Mouse (Mus musculus): ENCODE measurements around the gene Guf1. TPM values are rescaled to one million over a fixed set of nuclear protein-coding genes. Genes with fewer than 3 reads are reported as not detected.

The Guf1 gene
- polyA plus RNA-seq, 1 experiment from 2014 or later = 38.6 TPM

GRCm38 (mm10) chr5:69541680-69542079 lies 15.0 kb upstream of the Guf1 start:
- H3K27ac ChIP-seq (replicated peaks in 1 of 2; ENCODE audit: control insufficient read depth in 1 of 2, insufficient read depth in 1 of 2, low read depth in 2 of 2, low read length in 2 of 2) = no peak overlapping the region; a peak in 1 of 4 replicates
- H3K9ac ChIP-seq (ENCODE audit: low read length) = no peak overlapping the region
- H3K4me3 ChIP-seq (ENCODE audit: control insufficient read depth in 1 of 2, insufficient read depth in 1 of 2, low read depth in 1 of 2, low read length in 2 of 2) = no peak overlapping the region
- no peaks in the 10 kb centered on the region for H3K9me3 ChIP-seq (ENCODE audit: control insufficient read depth, low read length)
- H3K36me3 ChIP-seq (ENCODE audit: control insufficient read depth, insufficient read depth, low read length) = no peaks in the 10 kb centered on the region
- H3K27me3 ChIP-seq (ENCODE audit: control insufficient read depth, insufficient read depth, low read length) = no peaks in the 10 kb centered on the region
- H3K4me1 ChIP-seq (ENCODE audit: control insufficient read depth in 2 of 2, insufficient read depth in 2 of 2, low read length in 2 of 2) = peaks cover 0 to 11% of the 10 kb centered on the region in 2 experiments; a peak in 2 of 4 replicates
- 71% methylated on average over 1 of the region's 1 CpGs for WGBS
- no peak for ATAC-seq (ENCODE audit: insufficient number of reproducible peaks, insufficient read depth, low FRiP score, low read depth)
- H3K4me2 ChIP-seq (ENCODE audit: low read length) = peak overlapping the region; percentile 55

GRCm38 (mm10) chr5:69542489-69542888 lies 14.2 kb upstream of the Guf1 start, which contains the start of gene Yipf7:
TSS of gene Yipf7 (minus strand) at chr5:69542648.
- Histone ChIP-seq H3K27me3 (ENCODE audit: control insufficient read depth, insufficient read depth, low read length) (no peaks in the 10 kb centered on the region), H3K9me3 (ENCODE audit: control insufficient read depth, low read length) (no peaks in the 10 kb centered on the region), H3K4me2 (ENCODE audit: low read length) (peak within 1 kb of the TSS; percentile 55), H3K4me3 (ENCODE audit: control insufficient read depth in 1 of 2, insufficient read depth in 1 of 2, low read depth in 1 of 2, low read length in 2 of 2) (no peak within 1 kb of the TSS), H3K27ac (replicated peaks in 1 of 2; ENCODE audit: control insufficient read depth in 1 of 2, insufficient read depth in 1 of 2, low read depth in 2 of 2, low read length in 2 of 2) (peak within 1 kb of the TSS; percentile 51 to 72; a peak in 3 of 4 replicates), H3K4me1 (ENCODE audit: control insufficient read depth in 2 of 2, insufficient read depth in 2 of 2, low read length in 2 of 2) (peaks cover 0 to 11% of the 10 kb centered on the region in 2 experiments; a peak in 2 of 4 replicates), H3K9ac (ENCODE audit: low read length) (peak within 1 kb of the TSS; percentile 41; the same call in 1 of the 2 replicates), H3K36me3 (ENCODE audit: control insufficient read depth, insufficient read depth, low read length) (no peaks in the 10 kb centered on the region)
- ATAC-seq (ENCODE audit: insufficient number of reproducible peaks, insufficient read depth, low FRiP score, low read depth) = no peak
- WGBS = 28% methylated on average over 4 of the region's 4 CpGs

- Histone ChIP-seq H3K9me3 (ENCODE audit: control insufficient read depth, low read length) (no peaks in the 10 kb centered on the region), H3K9ac (ENCODE audit: low read length) (peak overlapping the region; percentile 84), H3K4me1 (ENCODE audit: control insufficient read depth in 2 of 2, insufficient read depth in 2 of 2, low read length in 2 of 2) (peaks cover 0 to 5% of the 10 kb centered on the region in 2 experiments; a peak in 3 of 4 replicates), H3K4me2 (ENCODE audit: low read length) (peak overlapping the region; percentile 75), H3K36me3 (ENCODE audit: control insufficient read depth, insufficient read depth, low read length) (peaks cover 37% of the 10 kb centered on the region), H3K4me3 (ENCODE audit: control insufficient read depth in 1 of 2, insufficient read depth in 1 of 2, low read depth in 1 of 2, low read length in 2 of 2) (peak overlapping the region; percentile 64 to 99), H3K27me3 (ENCODE audit: control insufficient read depth, insufficient read depth, low read length) (no peaks in the 10 kb centered on the region), H3K27ac (replicated peaks in 1 of 2; ENCODE audit: control insufficient read depth in 1 of 2, insufficient read depth in 1 of 2, low read depth in 2 of 2, low read length in 2 of 2) (peak overlapping the region; percentile 79 to 85)
- WGBS = 10% methylated on average over 16 of the region's 16 CpGs
- no peak for ATAC-seq (ENCODE audit: insufficient number of reproducible peaks, insufficient read depth, low FRiP score, low read depth)
Observed at GRCm38 (mm10) chr5:69557404-69557935, 747 bp downstream of the Guf1 start.

DNA sequence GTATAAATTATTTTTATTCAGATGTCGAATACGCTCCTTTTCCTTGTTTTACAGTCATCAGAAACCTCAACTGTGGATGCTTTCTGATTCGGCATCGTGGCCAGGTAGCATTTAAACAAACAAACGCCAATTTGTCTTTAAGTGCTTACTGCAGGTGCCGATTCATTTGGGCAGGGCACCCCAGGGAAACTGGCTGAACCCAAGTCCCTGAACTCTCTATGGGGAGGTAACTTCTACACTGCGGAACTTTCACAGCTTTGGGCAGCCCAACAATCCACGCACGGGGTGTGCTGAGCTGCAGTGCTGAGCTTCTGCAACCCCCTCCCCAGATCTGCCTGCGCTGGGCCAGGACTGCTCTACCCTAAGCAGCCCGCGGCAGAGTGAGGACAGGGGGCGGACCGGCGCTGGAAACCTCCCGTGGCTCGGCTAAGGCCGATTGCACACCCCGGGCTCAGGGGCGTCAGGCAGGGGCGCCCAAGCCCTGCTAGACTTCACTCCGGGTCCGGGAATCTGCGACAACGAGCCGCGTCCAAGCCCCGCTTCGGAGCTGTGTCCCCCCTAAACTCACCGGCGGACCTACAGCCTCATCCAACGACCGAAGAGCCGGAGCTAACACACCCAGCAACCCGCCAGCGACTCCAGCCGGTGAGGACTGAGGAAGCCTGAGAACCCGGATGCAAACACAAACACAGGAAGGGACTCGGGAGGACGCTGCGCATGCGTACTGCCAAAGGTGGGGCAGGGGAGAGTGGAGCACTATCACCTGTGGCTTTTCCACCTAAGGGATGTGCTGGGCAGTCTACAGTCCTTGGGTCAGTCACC lies 35.1 kb downstream of the Guf1 start, which contains the start of gene Gnpda2:
Gene Gnpda2 (minus strand): TSS at position 701 of the 822 bp plus-strand sequence.
- WGBS = 4% methylated on average over 42 of the region's 42 CpGs

GRCm38 (mm10) chr5:69601027-69601426 lies 44.3 kb downstream of the Guf1 start:
- ATAC-seq (ENCODE audit: insufficient number of reproducible peaks, insufficient read depth, low FRiP score, low read depth) = no peak
- Histone ChIP-seq H3K27ac (replicated peaks in 1 of 2; ENCODE audit: control insufficient read depth in 1 of 2, insufficient read depth in 1 of 2, low read depth in 2 of 2, low read length in 2 of 2) (no peak overlapping the region), H3K4me1 (ENCODE audit: control insufficient read depth in 2 of 2, insufficient read depth in 2 of 2, low read length in 2 of 2) (no peaks in the 10 kb centered on the region), H3K27me3 (ENCODE audit: control insufficient read depth, insufficient read depth, low read length) (no peaks in the 10 kb centered on the region), H3K4me3 (ENCODE audit: control insufficient read depth in 1 of 2, insufficient read depth in 1 of 2, low read depth in 1 of 2, low read length in 2 of 2) (no peak overlapping the region), H3K9ac (ENCODE audit: low read length) (no peak overlapping the region), H3K4me2 (ENCODE audit: low read length) (no peak overlapping the region), H3K9me3 (ENCODE audit: control insufficient read depth, low read length) (no peaks in the 10 kb centered on the region), H3K36me3 (ENCODE audit: control insufficient read depth, insufficient read depth, low read length) (no peaks in the 10 kb centered on the region)

More for the DNA sequence above, 35.1 kb downstream of the Guf1 start, which contains the start of gene Gnpda2:
- peaks cover 22% of the 10 kb centered on the region for H3K36me3 ChIP-seq (ENCODE audit: control insufficient read depth, insufficient read depth, low read length)
- H3K9me3 ChIP-seq (ENCODE audit: control insufficient read depth, low read length) = no peaks in the 10 kb centered on the region
- ATAC-seq (ENCODE audit: insufficient number of reproducible peaks, insufficient read depth, low FRiP score, low read depth) = peak; percentile 85
- peaks cover 0 to 7% of the 10 kb centered on the region in 2 experiments; a peak in 2 of 4 replicates for H3K4me1 ChIP-seq (ENCODE audit: control insufficient read depth in 2 of 2, insufficient read depth in 2 of 2, low read length in 2 of 2)
- peak within 1 kb of the TSS; percentile 68 to 71 for H3K27ac ChIP-seq (replicated peaks in 1 of 2; ENCODE audit: control insufficient read depth in 1 of 2, insufficient read depth in 1 of 2, low read depth in 2 of 2, low read length in 2 of 2)
- peak within 1 kb of the TSS; percentile 72 to 89 for H3K4me3 ChIP-seq (ENCODE audit: control insufficient read depth in 1 of 2, insufficient read depth in 1 of 2, low read depth in 1 of 2, low read length in 2 of 2)
- peak within 1 kb of the TSS; percentile 84 for H3K4me2 ChIP-seq (ENCODE audit: low read length)
- H3K9ac ChIP-seq (ENCODE audit: low read length) = peak within 1 kb of the TSS; percentile 89
- no peaks in the 10 kb centered on the region for H3K27me3 ChIP-seq (ENCODE audit: control insufficient read depth, insufficient read depth, low read length)

DNA sequence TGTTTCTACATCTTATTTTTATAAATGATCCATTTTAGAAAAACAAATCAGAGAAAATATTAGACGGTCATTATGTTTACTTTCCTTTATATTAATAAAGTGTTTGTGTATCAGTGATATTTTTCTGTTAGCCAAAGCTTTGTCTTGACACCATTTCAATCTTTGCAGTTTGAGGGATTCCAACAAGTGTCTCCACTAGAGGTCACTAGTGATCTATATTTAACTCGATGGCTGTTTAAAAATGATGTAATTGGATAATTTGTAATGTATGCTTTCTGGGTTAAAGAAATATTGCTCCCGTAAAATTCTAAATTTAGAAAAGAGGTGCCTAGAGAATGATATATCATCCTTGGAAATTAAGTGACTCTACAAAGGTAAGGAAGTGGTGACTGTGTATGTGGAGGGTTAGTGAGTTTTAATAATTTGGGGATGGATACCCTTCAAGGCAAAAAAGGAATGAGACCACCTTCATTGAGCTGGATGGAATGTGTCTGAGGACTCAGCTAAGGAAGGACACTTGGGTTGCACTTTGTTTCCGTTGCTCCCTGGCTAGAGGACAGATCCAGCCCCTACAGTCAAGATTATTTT lies 56.6 kb downstream of the Guf1 start:
- no peaks in the 10 kb centered on the region for H3K4me1 ChIP-seq (ENCODE audit: control insufficient read depth in 2 of 2, insufficient read depth in 2 of 2, low read length in 2 of 2)
- H3K4me3 ChIP-seq (ENCODE audit: control insufficient read depth in 1 of 2, insufficient read depth in 1 of 2, low read depth in 1 of 2, low read length in 2 of 2) = no peak overlapping the region
- no peak overlapping the region for H3K27ac ChIP-seq (replicated peaks in 1 of 2; ENCODE audit: control insufficient read depth in 1 of 2, insufficient read depth in 1 of 2, low read depth in 2 of 2, low read length in 2 of 2)
- ATAC-seq (ENCODE audit: insufficient number of reproducible peaks, insufficient read depth, low FRiP score, low read depth) = no peak
- 19% methylated on average over 4 of the region's 4 CpGs for WGBS
- H3K4me2 ChIP-seq (ENCODE audit: low read length) = no peak overlapping the region
- H3K9me3 ChIP-seq (ENCODE audit: control insufficient read depth, low read length) = no peaks in the 10 kb centered on the region
- H3K9ac ChIP-seq (ENCODE audit: low read length) = no peak overlapping the region
- no peaks in the 10 kb centered on the region for H3K27me3 ChIP-seq (ENCODE audit: control insufficient read depth, insufficient read depth, low read length)
- no peaks in the 10 kb centered on the region for H3K36me3 ChIP-seq (ENCODE audit: control insufficient read depth, insufficient read depth, low read length)

DNA sequence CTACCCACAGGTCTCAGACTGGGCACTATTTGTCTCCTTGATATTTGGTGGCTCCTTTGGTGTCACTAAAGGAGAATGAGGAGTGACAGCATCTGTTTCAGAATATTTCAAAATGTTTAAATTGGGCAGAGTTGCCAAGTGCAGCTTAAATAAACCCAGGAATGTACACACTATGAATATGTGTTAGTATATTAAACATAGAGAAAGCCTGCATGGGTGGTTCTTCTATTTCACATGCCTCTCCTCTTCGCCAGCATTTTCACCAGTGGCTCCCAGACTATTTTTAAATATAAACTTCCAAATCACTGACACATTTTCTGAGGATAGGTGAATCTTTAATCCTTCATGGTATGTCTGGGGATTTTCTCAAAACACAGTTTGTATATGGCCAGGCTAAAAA lies 64.2 kb downstream of the Guf1 start:
- Histone ChIP-seq H3K27ac (replicated peaks in 1 of 2; ENCODE audit: control insufficient read depth in 1 of 2, insufficient read depth in 1 of 2, low read depth in 2 of 2, low read length in 2 of 2) (no peak overlapping the region), H3K9ac (ENCODE audit: low read length) (no peak overlapping the region), H3K27me3 (ENCODE audit: control insufficient read depth, insufficient read depth, low read length) (no peaks in the 10 kb centered on the region), H3K4me1 (ENCODE audit: control insufficient read depth in 2 of 2, insufficient read depth in 2 of 2, low read length in 2 of 2) (no peaks in the 10 kb centered on the region), H3K9me3 (ENCODE audit: control insufficient read depth, low read length) (no peaks in the 10 kb centered on the region), H3K4me2 (ENCODE audit: low read length) (no peak overlapping the region), H3K36me3 (ENCODE audit: control insufficient read depth, insufficient read depth, low read length) (no peaks in the 10 kb centered on the region), H3K4me3 (ENCODE audit: control insufficient read depth in 1 of 2, insufficient read depth in 1 of 2, low read depth in 1 of 2, low read length in 2 of 2) (no peak overlapping the region)
- WGBS = 67% methylated on average over 1 of the region's 1 CpGs
- ATAC-seq (ENCODE audit: insufficient number of reproducible peaks, insufficient read depth, low FRiP score, low read depth) = no peak
